Mouse (Mus musculus) limb, embryonic 11.5 days (tissue): ENCODE measurements around the gene Pcgf2. TPM values are rescaled to one million over a fixed set of nuclear protein-coding genes. Genes with fewer than 3 reads are reported as not detected.

ENCODE experiments used
- ATAC-seq: fragments of 200-750 bp; cut with Nextera tagmentation; 2 replicates; pipeline ENCODE4 v1.8.0; 2017; ENCODE audit warnings: low read depth; ENCODE audit not compliant: insufficient number of reproducible peaks, low FRiP score, low TSS enrichment
- DNase-seq: peaks from one replicate; pipeline ENCODE4 v3.0.0-alpha.2; 2015; ENCODE audit warnings: low spot score
- H3K27ac ChIP-seq: fragments of 300-500 bp; sonication (generic); replicated peaks from 2 replicates; pipeline ENCODE4 v1.5.1; 2014; ENCODE audit warnings: low read depth, mild to moderate bottlenecking, low read length
- H3K27me3 ChIP-seq: fragments of 300-500 bp; sonication (generic); 2 replicates; pipeline ENCODE4 v1.6.1; 2014; ENCODE audit warnings: mild to moderate bottlenecking, low read length, mixed read lengths; ENCODE audit not compliant: control insufficient read depth, insufficient read depth
- H3K36me3 ChIP-seq: fragments of 300-500 bp; sonication (generic); 2 replicates; pipeline ENCODE4 v1.6.1; 2014; ENCODE audit warnings: mild to moderate bottlenecking, low read length, moderate library complexity, mixed read lengths; ENCODE audit not compliant: control insufficient read depth, insufficient read depth
- H3K4me1 ChIP-seq: fragments of 300-500 bp; sonication (generic); 2 replicates; pipeline ENCODE4 v1.6.1; 2014; ENCODE audit warnings: low read length, mixed read lengths; ENCODE audit not compliant: control insufficient read depth, insufficient read depth
- H3K4me2 ChIP-seq: fragments of 300-500 bp; sonication (generic); 2 replicates; pipeline ENCODE4 v1.6.1; 2014; ENCODE audit warnings: low read depth, mild to moderate bottlenecking, moderate library complexity; ENCODE audit not compliant: severe bottlenecking
- H3K4me3 ChIP-seq: fragments of 300-500 bp; sonication (generic); 2 replicates; pipeline ENCODE4 v1.5.1; 2014; ENCODE audit warnings: low read depth, low read length
- H3K9ac ChIP-seq: fragments of 300-500 bp; sonication (generic); 2 replicates; pipeline ENCODE4 v1.6.1; 2014; ENCODE audit warnings: mild to moderate bottlenecking, low read length
- H3K9me3 ChIP-seq: fragments of 300-500 bp; sonication (generic); 2 replicates; pipeline ENCODE4 v1.6.1; 2016; ENCODE audit warnings: low read length; ENCODE audit not compliant: control insufficient read depth
- WGBS: fragments of 180-500 bp; shearing (Covaris S2); extraction: QIAGEN DNeasy Blood & Tissue Kit; methylation state at CpG from one replicate; pipeline ENCODE4 v1.1.7; 2014; 5-methylcytosine and 5-hydroxymethylcytosine counted together
- polyA plus RNA-seq: library from polyadenylated mRNA; unstranded; fragments of >200 nt; fragmentation: Nextera tagmentation; extraction: Ambion mirVana; gene quantifications from 2 replicates; pipeline ENCODE4 v1.2.1, GENCODE M21; 2014

Pcgf2 gene
- polyA plus RNA-seq, 1 experiment from 2014 or later: 23.3 TPM

DNA sequence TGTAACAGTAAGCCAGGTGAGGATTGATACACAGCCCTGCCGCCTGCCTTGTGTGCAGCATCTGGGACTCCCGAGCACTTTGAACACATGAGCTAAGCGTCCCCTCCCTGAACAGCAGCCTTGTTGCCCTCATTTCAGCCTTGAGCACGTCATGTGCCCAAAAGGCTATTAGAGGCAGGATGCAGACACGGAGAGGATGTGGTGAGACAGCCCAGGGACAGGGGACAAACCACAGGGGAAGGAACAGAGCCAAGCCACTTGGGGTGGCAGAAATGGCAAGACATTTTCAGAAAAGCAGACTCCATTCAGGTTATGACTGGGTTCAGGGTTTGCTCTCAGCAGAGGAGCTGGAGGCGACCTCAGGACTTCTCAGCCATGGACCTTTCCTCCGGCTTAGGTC, 28.0 kb upstream of the Pcgf2 start:
- 56% methylated on average over 7 of the region's 7 CpGs for WGBS
- H3K4me2 ChIP-seq: no peak overlapping the region
- no peak for ATAC-seq

GRCm38 (mm10) chr11:97723709-97724108, 23.4 kb upstream of the Pcgf2 start:
- Histone ChIP-seq H3K27ac (no peak overlapping the region), H3K36me3 (peaks cover 43% of the 10 kb centered on the region), H3K4me1 (no peaks in the 10 kb centered on the region), H3K9ac (no peak overlapping the region; the same call in 1 of the 2 replicates), H3K4me3 (no peak overlapping the region), H3K4me2 (no peak overlapping the region), H3K9me3 (peaks cover 2% of the 10 kb centered on the region; the same call in 1 of the 2 replicates), H3K27me3 (no peaks in the 10 kb centered on the region)
- DNase-seq: no peak
- 86% methylated on average over 7 of the region's 7 CpGs for WGBS
- ATAC-seq: no peak

More for the DNA sequence above, 28.0 kb upstream of the Pcgf2 start:
- Histone ChIP-seq H3K27ac (no peak overlapping the region), H3K4me1 (no peaks in the 10 kb centered on the region), H3K36me3 (peaks cover 13% of the 10 kb centered on the region; the same call in 1 of the 2 replicates), H3K4me3 (no peak overlapping the region), H3K9ac (no peak overlapping the region), H3K9me3 (no peaks in the 10 kb centered on the region), H3K27me3 (no peaks in the 10 kb centered on the region)
- DNase-seq: no peak

DNA sequence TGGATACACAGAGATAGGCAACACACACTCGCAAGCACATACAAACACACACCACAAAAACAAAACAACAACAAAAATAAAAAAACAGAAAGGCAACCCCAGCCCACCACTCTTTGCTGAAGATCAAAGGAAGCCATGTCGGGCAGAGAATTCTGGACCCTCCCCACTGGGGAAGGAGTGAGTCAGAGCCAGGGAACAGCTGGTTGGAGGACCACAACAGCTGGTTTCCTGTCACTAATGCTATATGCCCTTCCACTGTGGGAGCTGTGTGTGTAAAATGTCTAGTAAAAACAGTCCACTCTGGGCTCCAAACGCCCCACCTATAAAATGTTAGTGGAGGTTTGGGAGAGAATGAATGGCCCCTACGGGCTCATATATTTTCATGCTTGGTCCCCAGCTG, 21.0 kb upstream of the Pcgf2 start:
- Histone ChIP-seq H3K4me1 (no peaks in the 10 kb centered on the region), H3K4me2 (no peak overlapping the region), H3K9ac (no peak overlapping the region), H3K36me3 (peaks cover 43% of the 10 kb centered on the region), H3K27ac (no peak overlapping the region), H3K9me3 (peaks cover 2% of the 10 kb centered on the region; the same call in 1 of the 2 replicates), H3K4me3 (no peak overlapping the region), H3K27me3 (no peaks in the 10 kb centered on the region)
- WGBS: 87% methylated on average over 4 of the region's 4 CpGs
- no peak for DNase-seq
- no peak for ATAC-seq

DNA sequence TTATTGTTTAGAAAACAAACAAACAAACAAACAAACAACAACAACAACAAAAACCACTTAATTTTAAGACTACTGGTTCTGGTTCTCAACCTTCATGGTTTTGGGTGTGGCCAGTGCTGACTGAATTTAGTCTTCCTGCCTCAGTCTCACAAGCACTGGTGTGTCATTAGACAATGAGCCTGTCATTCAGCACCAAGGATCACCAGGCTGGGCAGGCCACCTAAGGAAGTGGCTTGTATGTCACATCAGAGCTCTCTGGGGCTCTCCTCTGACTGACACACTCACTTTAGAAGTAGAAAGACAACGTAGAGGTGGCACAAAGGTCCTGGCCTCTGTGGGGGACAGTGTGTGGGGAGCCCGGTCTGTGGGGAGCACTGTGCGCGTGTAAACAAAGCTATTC, 18.7 kb upstream of the Pcgf2 start:
- WGBS: 91% methylated on average over 4 of the region's 4 CpGs
- no peaks in the 10 kb centered on the region for H3K27me3 ChIP-seq
- H3K4me3 ChIP-seq: no peak overlapping the region
- H3K4me2 ChIP-seq: no peak overlapping the region
- H3K9ac ChIP-seq: no peak overlapping the region
- no peaks in the 10 kb centered on the region for H3K4me1 ChIP-seq
- DNase-seq (no peak), ATAC-seq (no peak)
- peaks cover 38% of the 10 kb centered on the region for H3K36me3 ChIP-seq
- peaks cover 2% of the 10 kb centered on the region; the same call in 1 of the 2 replicates for H3K9me3 ChIP-seq
- H3K27ac ChIP-seq: no peak overlapping the region

DNA sequence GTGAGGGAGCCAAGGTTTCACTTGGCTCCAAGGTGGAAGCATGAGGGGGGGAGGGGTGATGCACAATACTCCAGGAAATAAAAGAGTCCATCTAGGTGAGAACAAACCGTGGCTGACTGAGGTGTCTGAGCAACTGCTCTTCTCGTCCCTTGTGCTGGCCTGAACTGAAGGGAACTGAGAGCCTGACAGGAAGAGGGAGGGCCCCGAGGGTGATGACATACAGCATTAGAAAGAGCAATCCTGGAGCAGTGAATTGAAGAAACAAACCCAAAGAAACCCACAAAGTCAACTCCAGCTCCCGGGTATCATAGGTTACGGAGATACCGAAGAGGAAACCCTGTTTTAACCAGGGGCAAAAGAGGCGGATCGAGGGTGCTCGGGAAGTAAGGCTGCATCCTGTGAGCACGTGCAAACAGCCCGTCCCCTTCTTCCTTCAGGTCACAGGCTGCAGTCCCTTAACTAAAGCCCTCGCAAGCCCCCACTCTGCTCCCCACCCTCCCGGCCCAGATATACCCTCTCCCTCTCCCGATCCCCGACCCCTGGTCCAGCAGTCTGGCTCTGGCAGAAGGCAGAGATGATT, 18.1 kb upstream of the Pcgf2 start:
- Histone ChIP-seq H3K9me3 (peaks cover 2% of the 10 kb centered on the region; the same call in 1 of the 2 replicates), H3K36me3 (peaks cover 42% of the 10 kb centered on the region), H3K9ac (no peak overlapping the region), H3K27ac (no peak overlapping the region), H3K4me2 (no peak overlapping the region), H3K4me3 (no peak overlapping the region), H3K27me3 (no peaks in the 10 kb centered on the region), H3K4me1 (no peaks in the 10 kb centered on the region)
- WGBS: 79% methylated on average over 15 of the region's 15 CpGs
- DNase-seq (no peak), ATAC-seq (no peak)

DNA sequence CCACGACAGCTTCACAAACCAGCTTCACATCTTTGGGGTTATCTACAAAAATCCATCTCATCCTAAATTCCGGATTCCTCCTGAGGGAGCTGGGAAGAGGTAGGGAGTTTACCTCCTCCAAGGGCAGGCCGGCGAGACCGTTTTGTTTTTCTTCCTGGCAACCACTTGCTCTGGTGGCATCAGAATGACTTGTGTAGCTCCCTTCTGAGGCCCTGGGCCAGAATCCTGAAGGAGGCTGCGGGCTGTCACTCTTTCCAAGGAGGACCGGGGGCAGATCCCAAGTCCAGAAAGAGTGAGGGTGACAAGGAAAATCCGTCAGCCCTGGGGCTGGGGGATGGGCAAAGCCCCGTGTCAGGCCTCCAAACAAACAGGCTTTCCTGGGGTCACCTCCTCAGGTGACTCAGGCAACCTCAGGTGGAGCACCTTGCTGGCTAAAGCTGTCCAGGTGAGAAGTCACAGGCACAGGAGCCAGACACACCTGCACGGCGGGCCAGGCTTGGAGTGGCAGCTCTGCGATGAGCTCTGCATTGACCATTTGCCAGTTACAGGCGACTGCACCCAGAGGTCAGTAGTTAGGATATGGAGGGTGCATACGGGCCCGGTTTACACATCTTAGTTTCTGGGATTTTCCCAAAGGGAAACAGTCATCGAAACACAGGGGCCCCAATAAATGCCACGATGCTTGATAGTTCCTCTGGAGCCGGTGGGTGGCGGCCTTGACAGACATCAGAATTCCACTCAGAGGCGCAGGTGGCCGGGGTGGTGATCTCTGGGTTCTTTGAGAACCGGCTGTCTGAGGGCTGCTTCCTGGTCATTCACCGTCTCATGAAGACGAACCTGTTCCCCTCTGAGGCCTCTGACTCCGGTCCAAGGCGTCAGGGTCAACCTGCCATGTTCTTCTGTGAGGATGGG, 17.3 kb upstream of the Pcgf2 start:
- no peaks in the 10 kb centered on the region for H3K27me3 ChIP-seq
- no peak for DNase-seq

DNA sequence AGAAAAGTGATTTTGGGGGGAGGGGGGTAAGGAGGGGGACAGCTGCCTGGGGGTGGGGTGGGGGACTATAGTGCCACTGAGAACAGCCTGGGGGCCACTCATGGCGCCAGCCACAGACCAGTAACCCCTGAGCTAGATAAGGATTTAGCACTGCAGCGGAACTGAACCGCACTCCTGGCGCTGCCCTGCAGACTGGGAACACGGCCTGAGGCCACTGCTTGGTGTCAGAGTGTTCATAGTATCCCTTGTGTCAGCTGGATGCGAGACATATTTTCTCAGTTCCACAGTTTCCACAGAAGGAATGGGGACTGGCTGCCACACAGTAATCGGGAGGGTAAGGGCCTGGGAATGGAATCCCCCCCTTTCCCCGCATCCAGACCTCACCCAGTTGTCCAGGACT, 15.7 kb upstream of the Pcgf2 start:
- ATAC-seq (no peak), DNase-seq (no peak)
- H3K9me3 ChIP-seq: no peaks in the 10 kb centered on the region
- no peaks in the 10 kb centered on the region for H3K4me1 ChIP-seq
- 88% methylated on average over 8 of the region's 8 CpGs for WGBS
- H3K4me3 ChIP-seq: no peak overlapping the region
- no peaks in the 10 kb centered on the region for H3K27me3 ChIP-seq
- peaks cover 26% of the 10 kb centered on the region for H3K36me3 ChIP-seq
- no peak overlapping the region for H3K4me2 ChIP-seq
- H3K27ac ChIP-seq: no peak overlapping the region
- no peak overlapping the region for H3K9ac ChIP-seq

More for the DNA sequence above, 17.3 kb upstream of the Pcgf2 start:
- Histone ChIP-seq H3K4me1 (no peaks in the 10 kb centered on the region), H3K27ac (no peak overlapping the region), H3K36me3 (peaks cover 39% of the 10 kb centered on the region), H3K9me3 (peaks cover 2% of the 10 kb centered on the region; the same call in 1 of the 2 replicates), H3K9ac (no peak overlapping the region), H3K4me3 (no peak overlapping the region), H3K4me2 (no peak overlapping the region)
- WGBS: 90% methylated on average over 26 of the region's 26 CpGs
- no peak for ATAC-seq

- Histone ChIP-seq H3K9ac (no peak overlapping the region), H3K9me3 (no peaks in the 10 kb centered on the region), H3K27me3 (no peaks in the 10 kb centered on the region), H3K36me3 (peaks cover 19% of the 10 kb centered on the region), H3K27ac (no peak overlapping the region), H3K4me1 (no peaks in the 10 kb centered on the region), H3K4me3 (no peak overlapping the region), H3K4me2 (no peak overlapping the region)
- DNase-seq (no peak), ATAC-seq (no peak)
- WGBS: 94% methylated on average over 14 of the region's 14 CpGs
Measured at GRCm38 (mm10) chr11:97714784-97715760, 14.8 kb upstream of the Pcgf2 start.
